Mouse (Mus musculus) spleen, adult 2 months (tissue): Measurements from ENCODE around the gene Hivep3.

Source experiments
- CTCF ChIP-seq: fragments of 200-500 bp; IDR thresholded peaks from 2 replicates; pipeline ENCODE4 v1.5.1; 2011; ENCODE audit warnings: mild to moderate bottlenecking, inconsistent platforms; ENCODE audit not compliant: insufficient read depth, insufficient read length, insufficient replicate concordance; ENCODE audit errors: extremely low read depth
- POLR2A ChIP-seq: fragments of 200-500 bp; IDR thresholded peaks from 2 replicates; pipeline ENCODE4 v1.6.1; 2011; ENCODE audit warnings: low read depth, low read length, inconsistent platforms

- no peak for TF ChIP-seq CTCF
- no peak for TF ChIP-seq POLR2A
These were observed 168.2 kb downstream of the Hivep3 start for GRCm38 (mm10) chr4:119901556-119902491.
